Mouse (Mus musculus) bone marrow, adult 2 months (tissue): ENCODE measurements at regions not wholly inside any gene's neighbourhood (a gene's known extent, or its start where the extent isn't known, plus 50 kb on each side); places are given as distances from the start of the nearest gene placed in this dataset.

Source experiments
- H3K27ac ChIP-seq: fragments of 200-500 bp; 2 replicates; pipeline ENCODE4 v1.5.1; 2012; ENCODE audit warnings: low read depth, mild to moderate bottlenecking, control low read depth, inconsistent platforms, low read length; ENCODE audit not compliant: control insufficient read depth, poor library complexity, insufficient read depth
- H3K4me1 ChIP-seq: fragments of 200-500 bp; 2 replicates; pipeline ENCODE4 v1.6.1; 2011; ENCODE audit warnings: low read length; ENCODE audit not compliant: control insufficient read depth, insufficient read depth
- H3K4me3 ChIP-seq: fragments of 200-500 bp; replicated peaks from 2 replicates; pipeline ENCODE3; 2011; ENCODE audit warnings: mild to moderate bottlenecking, low read depth, low read length, control low read depth; ENCODE audit not compliant: control insufficient read depth
- CTCF ChIP-seq: fragments of 200-500 bp; IDR thresholded peaks from 2 replicates; pipeline ENCODE4 v1.5.1; 2011; ENCODE audit warnings: low read length, control low read depth; ENCODE audit not compliant: control insufficient read depth, insufficient read depth
- POLR2A ChIP-seq: fragments of 200-500 bp; IDR thresholded peaks from 2 replicates; pipeline ENCODE4 v1.6.1; 2011; ENCODE audit warnings: low read depth, mild to moderate bottlenecking, control low read depth, low read length, borderline replicate concordance; ENCODE audit not compliant: control insufficient read depth
- WGBS: fragments of 180-500 bp; shearing (Covaris S2); methylation state at CpG from one replicate; pipeline ENCODE4 v1.1.7; 2018; 5-methylcytosine and 5-hydroxymethylcytosine counted together

GRCm38 (mm10) chr15:62730524-62730923 is 1114.5 kb downstream of the Gsdmc2 start:
- no peak overlapping the region for H3K4me3 ChIP-seq
- TF ChIP-seq POLR2A (no peak), CTCF (no peak)
- no peaks in the 10 kb centered on the region for H3K4me1 ChIP-seq
- whole genome bisulfite sequencing: 25% methylated on average over 3 of the region's 3 CpGs
- no peak overlapping the region for H3K27ac ChIP-seq

- H3K27ac ChIP-seq: no peak overlapping the region
- TF ChIP-seq CTCF: no peak
- no peak for TF ChIP-seq POLR2A
- H3K4me3 ChIP-seq: no peak overlapping the region
- no peaks in the 10 kb centered on the region for H3K4me1 ChIP-seq
- WGBS: 64% methylated on average over 3 of the region's 3 CpGs
Observed at GRCm38 (mm10) chr15:62714265-62714664, 1130.7 kb downstream of the Gsdmc2 start.

GRCm38 (mm10) chr15:62712543-62713131 is 1132.3 kb downstream of the Gsdmc2 start:
- Histone ChIP-seq H3K4me1 (no peaks in the 10 kb centered on the region), H3K4me3 (no peak overlapping the region), H3K27ac (no peak overlapping the region)
- TF ChIP-seq CTCF: no peak
- no peak for TF ChIP-seq POLR2A
- 83% methylated on average over 9 of the region's 9 CpGs for WGBS

GRCm38 (mm10) chr15:62712060-62712542 is 1132.9 kb downstream of the Gsdmc2 start:
- Histone ChIP-seq H3K27ac (no peak overlapping the region), H3K4me1 (no peaks in the 10 kb centered on the region), H3K4me3 (no peak overlapping the region)
- 82% methylated on average over 3 of the region's 3 CpGs for WGBS
- TF ChIP-seq CTCF (no peak), POLR2A (no peak)

- 78% methylated on average over 2 of the region's 2 CpGs for WGBS
- no peak overlapping the region for H3K4me3 ChIP-seq
- no peaks in the 10 kb centered on the region for H3K4me1 ChIP-seq
- H3K27ac ChIP-seq: no peak overlapping the region
- TF ChIP-seq CTCF (no peak), POLR2A (no peak)
Observed at GRCm38 (mm10) chr15:62709546-62709945, 1135.4 kb downstream of the Gsdmc2 start.

GRCm38 (mm10) chr15:62698559-62698958 is 1146.4 kb downstream of the Gsdmc2 start:
- 47% methylated on average over 1 of the region's 1 CpGs for whole genome bisulfite sequencing
- Histone ChIP-seq H3K4me3 (no peak overlapping the region), H3K4me1 (no peaks in the 10 kb centered on the region), H3K27ac (no peak overlapping the region)
- no peak for TF ChIP-seq CTCF
- no peak for TF ChIP-seq POLR2A

- no peak for TF ChIP-seq POLR2A
- no peak overlapping the region for H3K4me3 ChIP-seq
- WGBS: 80% methylated on average over 3 of the region's 3 CpGs
- H3K27ac ChIP-seq: no peak overlapping the region
- no peaks in the 10 kb centered on the region for H3K4me1 ChIP-seq
Observed at GRCm38 (mm10) chr15:62694734-62695133, 1150.2 kb downstream of the Gsdmc2 start.

- no peaks in the 10 kb centered on the region for H3K4me1 ChIP-seq
- no peak overlapping the region for H3K27ac ChIP-seq
- WGBS: 89% methylated on average over 9 of the region's 10 CpGs
- no peak for TF ChIP-seq POLR2A
- no peak for TF ChIP-seq CTCF
- no peak overlapping the region for H3K4me3 ChIP-seq
Observed at GRCm38 (mm10) chr15:62693671-62694070, 1151.3 kb downstream of the Gsdmc2 start.

GRCm38 (mm10) chr15:62673410-62673809 is 1171.6 kb downstream of the Gsdmc2 start:
- Histone ChIP-seq H3K4me1 (no peaks in the 10 kb centered on the region), H3K27ac (no peak overlapping the region), H3K4me3 (no peak overlapping the region)
- no peak for TF ChIP-seq POLR2A
- TF ChIP-seq CTCF: no peak
- 82% methylated on average over 4 of the region's 4 CpGs for WGBS
